Mouse (Mus musculus): ENCODE results near the gene Ccdc148. TPM values are rescaled to one million over a fixed set of nuclear protein-coding genes. Genes with fewer than 3 reads are reported as not detected.

Ccdc148 gene
- total and polyA plus RNA-seq, 3 experiments = not detected

- TF ChIP-seq MYB (IDR thresholded peaks at IDR 0.05; ENCODE audit: low read depth, low read length) = no peak
Measured at GRCm38 (mm10) chr2:59184107-59185064, 23.9 kb upstream of the Ccdc148 start (continued).

DNA sequence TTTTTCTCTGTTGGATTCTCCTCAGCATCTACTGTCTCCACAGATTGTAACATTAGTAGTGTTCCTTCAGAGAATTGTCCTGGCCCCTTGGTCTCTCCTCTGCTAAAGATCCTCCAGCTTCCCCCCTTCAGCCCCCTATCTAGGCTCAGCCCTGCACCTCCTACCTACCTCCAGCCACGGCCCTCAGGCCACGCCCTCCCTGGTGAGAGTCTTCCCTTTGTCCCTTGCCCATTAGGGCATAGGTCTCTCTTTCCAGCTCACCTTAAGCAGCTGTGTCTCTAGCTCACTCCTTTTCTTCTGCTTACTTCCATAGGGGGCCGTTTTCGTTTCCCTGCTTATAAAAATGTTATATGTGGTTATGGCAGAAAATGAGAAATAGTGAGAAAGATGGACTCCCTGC is 23.1 kb upstream of the Ccdc148 start:
- no peaks in the 10 kb centered on the region for H3K79me2 ChIP-seq (ENCODE audit: control insufficient read depth, insufficient read depth, low read length, poor library complexity)
- no peaks in the 10 kb centered on the region for H3K36me3 ChIP-seq (ENCODE audit: control insufficient read depth in 1 of 2, insufficient read depth in 2 of 2, low read length in 2 of 2)
- no peaks in the 10 kb centered on the region for H3K9me3 ChIP-seq (replicated peaks; ENCODE audit: insufficient read depth, low read length)
- H3K27ac ChIP-seq (ENCODE audit: control insufficient read depth, low read depth, low read length) = no peak overlapping the region
- DNase-seq (ENCODE audit: low read depth, low spot score) = no peak
- no peaks in the 10 kb centered on the region for H3K4me1 ChIP-seq (ENCODE audit: control insufficient read depth in 1 of 2, insufficient read depth in 2 of 2, low read length in 2 of 2)
- H3K27me3 ChIP-seq (ENCODE audit: control insufficient read depth in 1 of 2, insufficient read depth in 2 of 2, low read length in 2 of 2) = no peaks in the 10 kb centered on the region
- no peak overlapping the region for H3K4me3 ChIP-seq (ENCODE audit: control insufficient read depth in 1 of 2, insufficient read depth in 1 of 2, low read depth in 2 of 2, low read length in 2 of 2)
- TF ChIP-seq POLR2A (IDR thresholded peaks at IDR 0.05; ENCODE audit: control insufficient read depth in 1 of 2, insufficient read depth in 1 of 2, low read depth in 1 of 2, low read length in 2 of 2, poor library complexity in 1 of 2) = no peak
- TF ChIP-seq POLR2AphosphoS2 (IDR thresholded peaks at IDR 0.05; ENCODE audit: low read length) = no peak
- no peak for TF ChIP-seq NELFE (IDR thresholded peaks at IDR 0.05; ENCODE audit: low read depth, low read length)
- no peak for TF ChIP-seq CHD2 (IDR thresholded peaks at IDR 0.05; ENCODE audit: low read length)
- no peak overlapping the region for H3K9ac ChIP-seq (ENCODE audit: control insufficient read depth, low read depth, low read length, poor library complexity, severe bottlenecking)

- TF ChIP-seq GATA1 (IDR thresholded peaks at IDR 0.05; ENCODE audit: low read depth, low read length) (no peak), TCF12 (IDR thresholded peaks at IDR 0.05; ENCODE audit: low read depth, low read length) (no peak), ZNF384 (IDR thresholded peaks at IDR 0.05; ENCODE audit: low read depth, low read length) (no peak), SMC3 (IDR thresholded peaks at IDR 0.05; ENCODE audit: low read depth, low read length) (no peak), BHLHE40 (IDR thresholded peaks at IDR 0.05; ENCODE audit: borderline replicate concordance, low read depth, low read length) (no peak), NRF1 (IDR thresholded peaks at IDR 0.05; ENCODE audit: insufficient read depth, low read depth, low read length, poor library complexity, severe bottlenecking) (no peak), TAL1 (IDR thresholded peaks at IDR 0.05; ENCODE audit: low read length) (no peak), POLR2AphosphoS5 (IDR thresholded peaks at IDR 0.05; ENCODE audit: borderline replicate concordance, low read depth, low read length) (no peak), NELFE (IDR thresholded peaks at IDR 0.05; ENCODE audit: low read depth, low read length) (no peak), CHD1 (IDR thresholded peaks at IDR 0.05; ENCODE audit: low read depth, low read length) (no peak), MYB (IDR thresholded peaks at IDR 0.05; ENCODE audit: low read depth, low read length) (no peak), HCFC1 (IDR thresholded peaks at IDR 0.05; ENCODE audit: low read depth, low read length) (no peak), CTCF (IDR thresholded peaks at IDR 0.05 in 2 of 3, conservative IDR thresholded peaks at IDR 0.05 in 1 of 3; ENCODE audit: control insufficient read depth in 1 of 3, insufficient read depth in 1 of 3, low read depth in 2 of 3, low read length in 3 of 3, poor library complexity in 1 of 3, severe bottlenecking in 1 of 3) (no peak), TBP (IDR thresholded peaks at IDR 0.05; ENCODE audit: low read depth, low read length) (no peak), SIN3A (IDR thresholded peaks at IDR 0.05; ENCODE audit: low read length) (no peak), ZMIZ1 (IDR thresholded peaks at IDR 0.05; ENCODE audit: low read depth, low read length) (no peak), USF2 (IDR thresholded peaks at IDR 0.05; ENCODE audit: borderline replicate concordance in 1 of 2, insufficient read depth in 1 of 2, low read depth in 1 of 2, low read length in 2 of 2) (no peak), POLR2A (IDR thresholded peaks at IDR 0.05; ENCODE audit: control insufficient read depth in 1 of 2, insufficient read depth in 1 of 2, low read depth in 1 of 2, low read length in 2 of 2, poor library complexity in 1 of 2) (no peak), MYC (IDR thresholded peaks at IDR 0.05; ENCODE audit: low read depth, low read length) (no peak)
- H3K9me3 ChIP-seq (replicated peaks; ENCODE audit: insufficient read depth, low read length) = no peaks in the 10 kb centered on the region
Measured at GRCm38 (mm10) chr2:59181321-59182113, 21.0 kb upstream of the Ccdc148 start.

More at GRCm38 (mm10) chr2:59181321-59182113, 21.0 kb upstream of the Ccdc148 start:
- Histone ChIP-seq H3K36me3 (ENCODE audit: control insufficient read depth in 1 of 2, insufficient read depth in 2 of 2, low read length in 2 of 2) (no peaks in the 10 kb centered on the region), H3K27ac (ENCODE audit: control insufficient read depth, low read depth, low read length) (no peak overlapping the region), H3K9ac (ENCODE audit: control insufficient read depth, low read depth, low read length, poor library complexity, severe bottlenecking) (no peak overlapping the region), H3K79me2 (ENCODE audit: control insufficient read depth, insufficient read depth, low read length, poor library complexity) (no peaks in the 10 kb centered on the region), H3K4me3 (ENCODE audit: control insufficient read depth in 1 of 2, insufficient read depth in 1 of 2, low read depth in 2 of 2, low read length in 2 of 2) (no peak overlapping the region), H3K27me3 (ENCODE audit: control insufficient read depth in 1 of 2, insufficient read depth in 2 of 2, low read length in 2 of 2) (no peaks in the 10 kb centered on the region), H3K4me1 (ENCODE audit: control insufficient read depth in 1 of 2, insufficient read depth in 2 of 2, low read length in 2 of 2) (no peaks in the 10 kb centered on the region)
- DNase-seq (ENCODE audit: low read depth, low spot score) = no peak

All from MEL (cell line).